Mouse (Mus musculus) stomach, postnatal 0 days (tissue): ENCODE measurements at regions not wholly inside any gene's neighbourhood (a gene's known extent, or its start where the extent isn't known, plus 50 kb on each side); places are given as distances from the start of the nearest gene placed in this dataset.

Source experiments
- CTCF ChIP-seq: IDR thresholded peaks from 2 replicates; pipeline ENCODE4 v1.5.1; 2016; ENCODE audit warnings: antibody characterized with exemption, low read depth, mild to moderate bottlenecking, moderate library complexity
- EP300 ChIP-seq: optimal IDR thresholded peaks from 2 replicates; pipeline ENCODE3; 2016; ENCODE audit warnings: antibody characterized with exemption

DNA sequence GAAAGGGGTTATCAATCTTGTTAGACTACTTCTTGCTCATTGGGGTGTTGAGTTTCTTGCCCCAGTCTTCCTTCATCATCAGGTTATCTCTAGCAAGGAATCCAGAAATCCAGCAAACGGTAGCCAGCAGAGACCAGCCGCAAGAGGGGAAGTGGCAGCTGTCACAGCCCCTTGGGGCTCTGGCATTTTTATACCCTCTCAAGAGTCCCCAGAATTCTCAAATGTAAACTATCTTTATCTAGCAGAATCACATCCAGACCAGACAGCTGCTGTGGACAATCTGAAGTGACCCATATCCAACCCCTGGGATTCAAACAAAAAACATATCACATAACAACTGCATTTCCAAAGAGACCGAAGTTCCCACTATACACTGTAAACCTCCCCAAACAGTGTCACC, 162.1 kb downstream of the Slc39a8 start:
- TF ChIP-seq CTCF, result no peak
- no peak for TF ChIP-seq EP300
